Mouse (Mus musculus) adipocyte (in vitro differentiated cells): ENCODE data around the gene Rnf17.

Experiments
- DNase-seq: peaks from one replicate; pipeline ENCODE4 v3.0.0-alpha.2; 2016; ENCODE audit warnings: low spot score

The Rnf17 gene

DNA sequence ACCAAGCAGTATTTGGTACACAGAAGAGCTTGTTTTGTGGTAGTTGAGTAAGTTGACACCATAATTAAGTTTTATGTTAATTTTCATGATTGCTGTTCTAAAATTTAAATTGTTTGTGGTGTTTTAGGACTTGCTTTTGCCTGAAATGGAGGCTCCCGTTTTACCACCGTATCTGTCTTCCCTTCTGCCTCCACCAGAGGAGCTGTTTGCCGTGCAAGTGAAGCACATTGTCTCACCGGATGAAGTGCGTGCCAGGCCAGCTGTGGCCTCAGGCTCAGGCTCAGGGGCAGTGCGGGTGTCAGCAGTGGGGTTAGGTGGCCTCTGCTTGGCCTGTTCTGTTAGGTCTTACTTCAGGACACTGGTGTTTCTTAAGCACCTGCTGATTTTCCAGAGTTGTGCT, 109.7 kb downstream of the Rnf17 start:
- no peak for DNase-seq

DNA sequence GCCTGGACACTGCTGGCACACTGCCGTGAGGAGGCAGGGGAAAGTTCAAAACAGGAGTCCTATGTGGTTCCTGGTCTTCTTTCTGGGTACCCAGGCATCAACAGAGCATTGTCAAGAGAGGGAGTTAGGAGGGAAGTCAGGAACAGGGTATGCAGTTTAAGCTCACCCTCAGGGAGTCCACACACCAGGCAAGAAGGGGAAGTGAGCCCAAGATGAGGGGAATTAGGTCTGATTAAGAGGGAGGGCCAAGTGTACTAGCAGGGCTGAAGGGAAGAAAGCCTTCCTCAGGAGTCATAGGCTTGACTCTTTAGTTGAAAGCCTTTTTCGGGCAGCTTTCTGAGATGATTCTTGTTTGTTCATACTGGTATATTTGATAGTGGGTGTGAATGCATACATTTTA, 112.4 kb downstream of the Rnf17 start:
- DNase-seq: no peak

DNA sequence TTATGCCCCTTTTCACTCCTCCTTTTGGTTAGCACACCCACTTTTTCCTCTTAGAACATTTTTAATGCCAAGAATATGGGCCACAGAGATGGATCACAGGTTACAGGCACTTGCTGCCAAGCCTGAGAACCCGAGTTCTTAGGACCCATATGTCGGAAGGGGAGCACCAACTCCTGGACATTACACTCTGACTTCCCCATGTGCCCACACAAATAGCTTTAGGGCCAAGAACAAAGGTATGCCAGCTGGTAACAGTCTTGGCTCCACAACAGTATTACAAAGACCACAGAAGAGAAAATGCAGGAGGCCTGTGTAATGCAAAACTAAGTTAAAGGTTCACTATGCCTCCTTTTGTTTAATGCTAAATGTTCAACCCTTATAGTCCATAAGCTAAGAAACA, 128.4 kb downstream of the Rnf17 start:
- no peak for DNase-seq

DNA sequence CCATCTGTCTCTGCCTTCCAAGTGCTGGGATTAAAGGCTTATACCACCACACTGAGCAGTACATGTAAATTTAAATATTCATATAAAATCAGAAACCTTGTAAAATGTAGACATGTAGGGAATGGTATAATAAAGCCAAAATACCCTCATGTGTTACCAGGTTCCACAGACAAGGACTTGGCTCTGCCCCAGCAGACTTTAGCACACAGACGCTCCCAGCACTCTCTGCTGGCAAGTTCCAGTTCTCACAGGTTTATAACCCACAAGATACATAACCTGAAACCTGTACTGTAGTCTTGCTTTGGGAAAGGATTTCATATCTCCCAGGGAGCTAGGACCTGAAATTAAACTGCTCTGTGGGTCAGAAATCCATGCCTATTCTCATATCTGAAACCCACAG, 142.6 kb downstream of the Rnf17 start:
- DNase-seq: no peak

DNA sequence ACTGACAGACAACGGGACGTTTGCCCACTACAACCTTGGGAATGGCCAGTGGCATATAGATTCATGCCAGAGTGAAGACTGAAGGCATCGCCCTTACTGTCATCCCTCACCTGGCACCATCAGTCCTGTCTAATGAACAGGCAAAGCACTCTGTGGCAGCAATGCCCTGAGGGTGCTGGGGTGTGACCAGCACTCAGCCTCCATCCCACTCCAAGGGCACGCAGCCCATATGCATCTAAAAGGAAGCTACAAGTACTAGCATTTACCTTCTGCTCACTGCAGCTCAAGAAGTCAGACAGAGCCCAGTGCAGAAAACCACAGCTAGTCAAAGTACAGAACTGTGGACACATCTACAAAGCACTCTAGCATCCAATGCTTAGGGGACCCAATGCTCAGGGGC, 143.1 kb downstream of the Rnf17 start:
- DNase-seq: no peak

DNA sequence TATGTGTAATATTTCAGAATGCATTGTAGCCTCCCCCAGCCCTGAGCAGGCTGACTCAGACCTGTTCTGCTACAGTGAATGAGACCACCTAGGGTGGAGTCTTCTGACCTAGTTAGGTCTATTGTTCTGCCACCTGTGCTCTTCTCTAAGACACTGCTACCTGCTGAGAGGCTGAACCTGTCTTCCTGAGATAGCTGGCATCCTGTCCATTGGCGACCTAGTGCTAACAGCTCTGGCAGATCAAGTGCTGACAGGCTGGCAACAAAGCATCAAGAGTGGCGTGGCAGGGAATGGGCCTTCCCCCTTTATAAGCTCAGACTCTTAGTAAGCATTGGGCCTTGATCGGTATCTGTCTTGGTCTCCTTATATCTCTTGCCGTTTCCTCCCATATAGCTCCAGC, 148.6 kb downstream of the Rnf17 start:
- no peak for DNase-seq

DNA sequence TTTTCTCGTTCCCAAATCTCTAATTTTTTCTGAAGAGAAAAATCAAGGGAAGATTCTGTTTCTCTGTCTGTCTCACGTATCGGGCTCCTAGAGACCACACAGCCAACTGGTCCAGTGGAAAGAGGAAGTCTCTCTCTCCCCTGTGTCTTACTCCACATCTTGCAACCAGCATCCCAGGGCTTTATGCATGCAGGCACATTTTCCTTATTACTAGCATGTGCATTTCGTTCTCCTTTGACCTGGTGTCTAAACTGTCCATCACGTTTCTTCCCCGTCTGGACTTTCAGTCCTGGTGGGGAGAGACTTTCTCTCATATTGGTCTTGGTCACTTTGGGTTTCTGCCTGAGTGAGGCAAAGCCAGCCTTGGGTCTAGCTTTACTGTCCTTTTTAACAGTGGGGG, 150.5 kb downstream of the Rnf17 start:
- no peak for DNase-seq

DNA sequence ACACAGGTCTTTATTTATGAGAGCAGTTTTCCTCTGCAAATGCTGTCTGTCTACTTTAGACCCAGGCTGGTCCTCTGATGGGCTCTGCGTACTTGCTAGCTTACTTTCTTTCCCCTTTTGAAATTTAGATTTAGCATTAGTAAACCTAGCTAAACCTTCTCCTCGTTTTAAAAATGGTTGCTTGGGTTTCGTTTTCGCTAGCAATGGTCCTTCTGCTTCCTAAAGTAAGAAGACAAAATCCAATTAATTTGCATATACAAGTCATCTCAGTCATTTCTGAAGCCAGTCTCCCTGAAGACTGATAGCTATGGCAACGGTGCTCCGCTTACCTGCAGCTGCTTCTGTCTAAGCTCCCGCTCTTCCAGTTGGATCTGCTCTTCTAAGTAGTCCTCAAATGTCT, 150.9 kb downstream of the Rnf17 start:
- no peak for DNase-seq

DNA sequence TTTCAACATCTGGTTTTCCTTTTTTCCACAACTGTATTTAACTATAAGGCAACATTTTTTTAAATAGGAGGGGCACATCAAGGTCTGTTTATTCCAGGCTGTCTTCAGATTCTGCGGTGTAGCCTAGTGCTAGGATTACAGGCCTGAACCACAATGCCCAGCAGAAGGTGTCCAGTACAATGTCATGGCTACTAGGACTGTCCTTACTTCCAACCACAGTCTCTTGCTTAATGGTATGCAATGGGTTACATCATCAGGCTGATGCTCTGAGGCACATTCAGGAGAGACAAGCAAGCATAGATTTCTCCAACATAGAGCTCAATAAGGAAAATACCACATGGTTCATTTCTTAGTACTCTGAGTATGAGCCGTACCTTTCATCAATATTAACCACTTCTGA, 152.3 kb downstream of the Rnf17 start:
- no peak for DNase-seq

DNA sequence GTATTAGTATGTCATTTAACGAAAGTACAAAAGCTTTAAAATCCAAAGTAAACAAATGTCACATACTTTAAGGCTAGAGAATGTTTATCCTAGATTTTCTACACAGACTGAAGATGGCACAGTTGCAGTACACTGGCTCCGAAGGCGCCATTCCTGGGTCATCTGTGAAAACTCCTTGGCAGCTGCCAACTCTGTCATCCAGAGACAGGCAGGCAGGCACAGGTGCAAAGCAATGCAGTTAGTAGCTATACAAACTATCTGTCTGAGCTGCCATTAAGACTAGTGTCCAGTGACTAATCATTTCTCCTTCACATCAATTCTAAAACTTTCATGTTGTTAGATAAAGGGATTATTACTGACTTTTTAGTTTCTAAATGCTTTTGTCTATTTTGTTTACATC, 156.8 kb downstream of the Rnf17 start:
- DNase-seq: no peak

DNA sequence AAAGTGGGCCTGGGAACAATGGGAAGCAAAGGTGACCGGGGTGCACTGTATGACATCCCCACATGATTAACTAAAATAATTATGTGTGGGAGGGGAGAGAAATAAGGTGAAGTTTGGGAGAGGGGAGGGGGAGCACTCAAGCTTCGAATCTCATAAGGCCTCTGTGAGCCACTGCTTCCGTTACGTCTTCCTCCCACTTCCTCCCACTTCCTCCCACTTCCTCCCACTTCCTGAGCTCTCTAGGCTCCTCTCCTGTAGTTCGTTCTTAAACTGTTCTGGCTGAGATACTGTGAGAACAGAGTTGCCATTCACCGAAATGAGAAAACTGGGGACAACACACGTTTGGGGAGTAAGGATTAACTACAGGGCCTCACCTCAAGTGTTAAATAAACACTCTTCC, 165.1 kb downstream of the Rnf17 start:
- DNase-seq: no peak

DNA sequence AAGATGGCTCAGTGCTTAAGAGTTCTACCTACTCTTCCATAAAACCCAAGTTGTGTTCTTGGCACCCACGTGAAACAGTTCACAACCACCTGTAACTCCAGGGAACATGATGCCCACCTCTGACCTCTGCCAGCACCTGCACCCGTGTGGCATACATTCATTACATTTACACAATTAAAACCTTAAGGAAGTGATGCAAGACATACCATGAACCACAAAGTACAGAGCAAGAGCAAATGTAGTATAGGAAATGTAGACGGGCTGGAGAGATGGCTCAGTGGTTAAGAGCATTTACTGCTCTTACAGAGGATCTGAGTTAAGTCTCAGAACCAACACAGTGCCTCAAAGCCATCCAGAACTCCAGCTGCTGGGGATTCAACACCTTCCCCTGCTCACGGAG, 166.7 kb downstream of the Rnf17 start:
- no peak for DNase-seq

DNA sequence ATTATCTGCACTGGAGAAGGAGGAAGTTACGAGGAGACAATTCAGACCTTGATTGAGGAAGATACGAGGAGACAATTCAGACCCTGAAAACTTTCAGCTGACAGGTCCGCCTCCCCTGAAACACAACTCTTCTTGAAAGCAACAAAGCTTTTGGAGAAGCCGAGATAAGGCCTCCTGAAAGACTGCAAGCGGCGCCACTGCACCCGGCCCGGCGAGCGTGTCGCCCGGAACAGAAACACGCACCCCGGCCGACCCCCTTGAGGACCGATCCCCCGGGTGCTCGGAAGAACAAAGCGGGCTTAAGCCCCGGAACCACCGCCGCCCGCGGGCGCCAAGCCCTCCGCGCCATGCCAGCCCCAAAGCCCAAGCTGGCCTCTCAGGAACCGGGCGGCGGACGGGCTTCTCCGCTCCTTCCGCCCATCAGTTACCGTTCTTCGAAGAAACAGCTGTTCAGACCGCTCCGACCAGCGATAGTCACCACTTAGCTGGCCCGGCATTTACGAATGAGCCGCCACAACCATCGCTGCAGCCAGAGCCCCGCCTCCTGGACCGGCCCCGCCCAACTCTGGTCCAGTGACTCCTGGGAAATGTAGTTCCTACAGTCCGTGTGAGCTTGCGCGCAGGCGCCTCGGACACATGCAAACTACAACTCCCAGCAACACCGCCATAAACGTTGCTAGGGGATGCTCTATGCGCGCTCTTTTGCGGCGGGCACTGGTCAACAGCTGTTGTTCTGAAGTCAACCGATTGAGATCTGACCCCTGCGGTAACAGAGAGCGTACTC, 169.1 kb downstream of the Rnf17 start:
- peak; percentile 89 for DNase-seq

DNA sequence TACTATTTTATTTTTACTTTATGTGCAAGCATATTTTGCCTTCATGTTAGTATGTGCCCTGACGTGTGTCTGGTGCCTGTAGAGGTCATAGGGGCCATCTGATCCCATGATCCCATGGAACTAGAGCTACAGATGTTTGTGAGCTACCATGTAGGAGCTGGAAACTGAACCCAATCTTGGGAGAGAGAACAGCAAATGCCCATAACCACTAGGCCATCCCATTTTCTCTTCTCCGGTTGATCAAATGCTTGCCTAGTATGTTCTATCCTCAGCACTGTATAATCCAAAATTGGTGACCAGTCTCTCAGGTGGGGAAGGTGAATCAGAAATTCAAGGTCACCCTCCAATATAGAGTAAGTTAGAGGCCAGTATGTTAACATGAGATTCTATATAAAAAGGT, 170.2 kb downstream of the Rnf17 start:
- no peak for DNase-seq
